Mouse (Mus musculus) hindlimb bud, embryonic 11.5 days (tissue): ENCODE results near the gene Abhd14a.
"Not testable (repeated sequence)": the region's sequence is repeated elsewhere in the genome, so short reads cannot be mapped to it uniquely, and the experiment has no call there.

Experiments
- DNase-seq: peaks from one replicate; pipeline ENCODE4 v3.0.0-alpha.2; 2012; ENCODE audit warnings: low read depth, low spot score; ENCODE audit errors: extremely low spot score

The Abhd14a gene

GRCm38 (mm10) chr9:106447348-106447747 is at the start of gene Abhd14a, which contains the start of gene Abhd14b:
TSS of gene Abhd14a (minus strand) at chr9:106447678.
TSS of gene Abhd14b (plus strand) at chr9:106447459.
- peak; percentile 88 for DNase-seq

GRCm38 (mm10) chr9:106487602-106488001 is 40.1 kb upstream of the Abhd14a start:
- not testable (repeated sequence) for DNase-seq

- DNase-seq, result no peak
Measured at GRCm38 (mm10) chr9:106485076-106485475, 37.6 kb upstream of the Abhd14a start.

- DNase-seq, result no peak
Measured at GRCm38 (mm10) chr9:106483606-106484005, 36.1 kb upstream of the Abhd14a start.

GRCm38 (mm10) chr9:106483136-106483535 is 35.7 kb upstream of the Abhd14a start:
- DNase-seq, result no peak

GRCm38 (mm10) chr9:106482578-106483115 is 35.2 kb upstream of the Abhd14a start:
- no peak for DNase-seq

GRCm38 (mm10) chr9:106481676-106482075 is 34.2 kb upstream of the Abhd14a start:
- DNase-seq, result no peak

GRCm38 (mm10) chr9:106481075-106481474 is 33.6 kb upstream of the Abhd14a start:
- no peak for DNase-seq

GRCm38 (mm10) chr9:106480541-106480940 is 33.1 kb upstream of the Abhd14a start:
- no peak for DNase-seq

- no peak for DNase-seq
Measured at GRCm38 (mm10) chr9:106478101-106478500, 30.6 kb upstream of the Abhd14a start.

- DNase-seq, result no peak
Measured at GRCm38 (mm10) chr9:106477649-106478048, 30.2 kb upstream of the Abhd14a start.

GRCm38 (mm10) chr9:106476924-106477484 is 29.5 kb upstream of the Abhd14a start, which contains the start of gene Parp3:
TSS of gene Parp3 (minus strand) at chr9:106476949.
- DNase-seq, result peak; percentile 94

- DNase-seq, result no peak
Measured at GRCm38 (mm10) chr9:106476002-106476923, 28.8 kb upstream of the Abhd14a start.

- no peak for DNase-seq
Measured at GRCm38 (mm10) chr9:106475663-106476001, 28.2 kb upstream of the Abhd14a start, which contains the start of gene Rrp9. TSS of gene Rrp9 (plus strand) at chr9:106475963.

GRCm38 (mm10) chr9:106475046-106475445 is 27.6 kb upstream of the Abhd14a start:
- DNase-seq, result no peak

GRCm38 (mm10) chr9:106474456-106474855 is 27.0 kb upstream of the Abhd14a start:
- no peak for DNase-seq

GRCm38 (mm10) chr9:106473753-106474105 is 26.3 kb upstream of the Abhd14a start:
- no peak for DNase-seq

- DNase-seq, result no peak
Measured at GRCm38 (mm10) chr9:106473081-106473752, 25.7 kb upstream of the Abhd14a start.

GRCm38 (mm10) chr9:106472321-106472720 is 24.8 kb upstream of the Abhd14a start:
- DNase-seq, result no peak

- no peak for DNase-seq
Measured at GRCm38 (mm10) chr9:106471892-106472291, 24.4 kb upstream of the Abhd14a start.

GRCm38 (mm10) chr9:106470991-106471750 is 23.7 kb upstream of the Abhd14a start:
- DNase-seq, result no peak
